Mouse (Mus musculus) embryo, embryonic 11 days (tissue): ENCODE measurements around the gene Pde7b.

ENCODE experiments used
- DNase-seq: peaks from one replicate; pipeline ENCODE4 v3.0.0-alpha.2; 2015

The Pde7b gene

DNA sequence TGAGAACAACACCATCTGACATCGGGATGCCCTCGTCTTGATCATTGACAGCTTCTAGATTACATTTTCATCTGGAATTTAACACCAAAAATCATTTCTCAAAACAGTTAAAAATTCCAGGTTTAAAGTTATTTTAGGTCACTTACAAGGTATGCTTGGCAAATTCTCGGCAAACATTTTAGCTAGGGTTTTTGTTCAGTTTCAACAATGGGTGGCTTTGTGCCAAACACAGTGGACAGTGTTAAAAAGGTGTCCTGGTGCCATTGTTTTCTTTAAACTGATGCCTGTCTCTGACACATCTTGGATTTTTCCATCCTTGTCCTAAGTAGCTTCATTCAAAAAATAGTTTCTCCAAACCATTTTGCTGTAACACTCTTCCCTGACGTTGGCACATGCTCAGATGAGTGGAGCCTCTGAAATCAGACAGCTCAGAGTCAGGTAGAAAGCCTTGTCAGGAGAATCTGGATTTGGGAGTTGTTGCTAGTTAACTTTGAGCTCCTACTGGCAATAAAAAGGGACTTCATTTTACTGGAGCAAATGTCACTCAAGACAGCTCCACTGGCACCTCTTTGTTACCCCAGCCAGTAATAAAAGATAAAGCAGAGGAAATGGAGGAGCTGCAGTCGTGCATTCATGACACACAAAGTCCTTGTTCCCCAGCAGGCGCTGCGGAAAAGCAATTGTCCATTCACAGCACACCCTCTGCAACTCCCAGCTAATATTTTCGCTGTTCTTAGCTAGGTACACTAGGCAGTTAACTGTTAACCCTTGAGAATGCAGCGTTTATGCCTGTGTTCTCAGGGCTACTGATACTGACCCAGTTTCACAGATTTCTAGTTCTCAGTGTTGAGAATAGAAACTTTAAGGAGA lies 2.0 kb downstream of the Pde7b start:
- peak; percentile 43 for DNase-seq

- no peak for DNase-seq
Observed at GRCm38 (mm10) chr10:20719201-20719600, 5.7 kb downstream of the Pde7b start.

GRCm38 (mm10) chr10:20700633-20701032 lies 24.2 kb downstream of the Pde7b start:
- DNase-seq, result peak; percentile 50

DNA sequence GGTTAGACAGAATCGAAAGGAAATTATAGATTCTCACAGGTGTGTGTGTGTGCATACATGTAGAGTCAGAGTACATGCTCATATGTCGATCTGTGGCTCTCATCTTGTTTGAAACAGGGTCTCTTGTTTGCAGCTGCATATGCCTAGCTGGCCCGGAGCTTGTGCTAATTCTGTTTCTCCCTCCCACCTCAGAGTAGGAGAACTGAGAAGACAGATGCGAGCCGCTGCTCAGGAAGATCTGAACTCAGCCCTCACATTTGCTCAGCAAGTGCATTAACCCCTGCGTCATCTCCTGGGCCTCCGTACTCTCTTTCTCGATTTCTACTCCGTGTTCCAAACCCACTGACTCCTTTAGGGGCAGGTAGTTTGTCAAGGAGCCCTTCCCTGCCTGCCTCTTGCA lies 25.0 kb downstream of the Pde7b start:
- DNase-seq, result no peak

DNA sequence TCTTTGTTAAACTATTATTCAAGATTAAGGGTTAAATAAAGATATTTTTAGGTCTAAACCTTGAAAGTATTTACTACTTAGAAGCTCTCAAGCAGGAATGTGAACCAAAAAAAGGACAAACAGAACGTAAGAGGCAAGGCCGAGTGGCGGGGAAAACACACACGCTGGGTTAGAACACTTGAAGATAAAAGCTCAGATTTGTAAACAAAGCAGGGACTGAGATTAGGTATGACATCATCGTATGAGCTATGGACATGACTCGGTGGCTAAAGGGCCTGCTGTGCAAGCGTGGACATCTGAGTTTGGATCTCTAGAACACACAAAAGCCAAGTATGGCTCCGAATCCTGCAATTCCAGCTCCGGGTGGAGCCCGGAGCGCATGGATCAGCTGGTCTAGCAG lies 29.2 kb downstream of the Pde7b start:
- DNase-seq, result no peak

- DNase-seq, result no peak
Observed at GRCm38 (mm10) chr10:20690002-20690401, 34.9 kb downstream of the Pde7b start.

DNA sequence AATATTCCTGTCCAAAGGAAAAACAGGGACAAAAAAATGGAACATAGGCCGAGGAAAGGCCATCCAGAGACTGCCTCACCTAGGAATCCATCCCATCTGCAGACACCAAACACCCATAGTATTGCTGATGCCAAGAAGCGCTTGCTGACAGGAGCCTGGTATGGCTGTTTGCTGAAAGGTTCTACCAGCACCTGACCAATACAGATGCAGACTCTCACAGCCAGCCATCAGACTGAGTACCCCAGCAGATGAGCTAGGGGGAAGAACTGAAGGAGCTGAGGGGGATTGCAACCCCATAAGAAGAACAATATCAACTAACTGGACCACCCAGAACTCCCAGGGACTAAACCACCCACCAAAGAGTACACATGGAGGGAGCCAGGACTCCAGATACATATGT lies 40.7 kb downstream of the Pde7b start:
- DNase-seq, result no peak

- DNase-seq, result no peak
Observed at GRCm38 (mm10) chr10:20680986-20681385, 43.9 kb downstream of the Pde7b start.

- no peak for DNase-seq
Observed at GRCm38 (mm10) chr10:20675321-20675720, 49.6 kb downstream of the Pde7b start.

DNA sequence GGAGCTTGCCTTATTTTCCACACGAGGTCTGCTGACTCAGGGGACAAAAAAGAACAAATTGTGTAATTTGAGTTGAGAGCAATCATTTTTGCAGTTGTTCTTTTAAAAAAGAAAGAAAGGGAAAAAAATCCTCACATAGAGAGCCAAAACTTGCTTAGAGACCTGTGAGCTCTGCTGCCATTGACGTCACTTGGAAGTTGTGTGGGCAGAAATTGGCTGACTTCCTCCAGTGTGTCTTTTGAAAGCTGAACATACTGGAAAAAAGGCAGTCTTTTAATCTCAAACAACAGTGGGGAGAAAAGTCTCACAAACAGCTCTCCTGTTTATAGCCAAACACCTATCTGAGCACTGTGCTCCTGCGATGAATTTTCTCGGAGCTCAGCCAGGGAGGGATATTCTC lies 51.1 kb downstream of the Pde7b start:
- DNase-seq, result no peak

DNA sequence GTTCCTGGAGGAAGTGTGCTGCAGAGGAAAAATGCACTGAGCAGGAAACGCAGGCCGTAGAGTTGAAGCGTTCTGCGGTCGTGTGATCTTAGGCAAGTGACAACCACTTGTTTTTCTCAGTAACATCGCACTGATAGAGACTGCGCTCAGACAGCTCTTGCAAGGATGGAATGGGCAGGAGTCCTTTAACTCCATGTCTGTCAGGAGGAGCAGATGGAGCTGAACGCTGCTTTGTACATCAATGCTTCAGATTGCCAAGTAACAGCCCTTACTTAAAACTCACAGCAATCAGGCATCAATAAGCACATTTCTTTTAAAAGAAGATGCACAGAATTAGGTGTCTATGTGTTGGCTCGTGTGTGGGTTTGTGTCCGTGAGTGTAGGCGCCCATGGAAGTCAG lies 52.3 kb downstream of the Pde7b start:
- no peak for DNase-seq

DNA sequence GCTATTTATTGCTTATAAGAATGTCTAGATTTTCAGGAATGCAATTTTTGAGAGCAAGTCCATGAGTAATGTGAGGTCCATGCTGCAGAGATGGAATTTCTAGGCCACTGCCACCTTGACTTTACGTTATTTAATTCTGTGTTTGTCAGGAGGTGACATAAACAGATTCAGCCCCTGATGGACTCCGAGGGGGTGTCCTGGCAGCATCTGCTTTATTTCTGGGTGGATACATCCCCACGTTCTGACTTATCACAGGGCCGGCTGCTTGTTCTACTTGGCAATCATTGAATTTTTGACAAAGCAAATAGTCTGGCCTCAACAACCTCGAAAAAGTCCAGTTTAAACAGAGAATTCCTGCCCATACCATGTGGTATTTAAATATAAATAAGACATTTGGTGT lies 53.3 kb downstream of the Pde7b start:
- no peak for DNase-seq

GRCm38 (mm10) chr10:20670541-20670940 lies 54.3 kb downstream of the Pde7b start:
- no peak for DNase-seq

DNA sequence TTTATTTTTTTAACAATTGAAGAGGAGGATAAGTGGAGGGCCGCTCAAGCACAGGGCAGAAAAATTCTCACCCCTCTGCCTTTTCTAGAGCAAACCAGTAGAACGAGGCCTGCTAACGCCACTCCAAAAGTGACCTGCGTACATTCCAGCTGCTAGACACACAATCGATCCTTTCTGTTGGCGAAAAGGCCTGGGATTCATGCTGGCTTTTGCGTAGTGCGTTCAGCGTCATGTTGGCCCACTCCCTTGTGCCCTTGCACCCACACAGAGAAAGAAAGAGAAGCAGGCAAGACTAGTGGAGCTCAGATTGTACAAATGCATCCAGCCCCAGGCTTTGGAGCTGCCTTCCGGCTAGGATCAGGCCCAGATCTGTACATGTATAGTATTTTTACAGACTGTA lies 55.4 kb downstream of the Pde7b start:
- DNase-seq, result no peak

GRCm38 (mm10) chr10:20668577-20668976 lies 56.3 kb downstream of the Pde7b start:
- DNase-seq, result no peak

DNA sequence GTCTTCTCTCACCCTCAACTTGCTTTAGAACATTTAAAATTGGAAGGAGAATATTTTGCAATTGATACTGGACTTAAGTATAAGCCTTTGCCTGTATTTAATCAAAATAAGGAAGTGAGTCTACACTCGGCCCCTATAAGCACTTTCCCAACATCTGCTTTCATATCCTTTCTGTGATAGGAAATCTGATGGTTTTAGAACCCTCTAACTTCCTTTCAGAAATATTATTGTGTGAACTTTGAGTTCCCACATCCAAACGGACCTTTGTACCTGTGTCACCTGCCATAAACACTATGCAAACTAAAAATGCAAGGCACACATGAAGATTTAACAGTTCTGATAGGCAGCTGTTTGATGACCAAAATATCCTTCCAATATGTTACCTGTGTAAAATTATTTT lies 58.2 kb downstream of the Pde7b start:
- no peak for DNase-seq

DNA sequence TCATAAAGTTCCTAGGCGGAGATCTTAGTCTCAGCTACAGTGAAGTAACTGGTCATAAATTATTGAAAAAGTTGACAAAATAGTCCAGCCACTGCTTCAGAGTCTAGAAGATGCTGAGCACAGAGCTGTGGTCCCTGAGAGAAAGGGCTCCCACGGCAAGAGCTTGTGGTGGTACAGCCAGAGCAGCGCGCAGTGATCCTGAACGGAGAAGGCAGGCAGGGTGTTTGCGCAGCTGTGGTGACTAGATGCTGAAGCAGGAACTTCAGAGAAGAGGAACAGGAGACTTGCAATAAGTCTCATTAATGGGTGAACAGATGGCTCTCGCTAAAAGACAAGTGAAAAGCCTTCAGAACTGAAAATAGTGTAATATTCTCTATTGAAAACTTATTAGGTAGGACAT lies 61.9 kb downstream of the Pde7b start:
- peak; percentile 41 for DNase-seq

DNA sequence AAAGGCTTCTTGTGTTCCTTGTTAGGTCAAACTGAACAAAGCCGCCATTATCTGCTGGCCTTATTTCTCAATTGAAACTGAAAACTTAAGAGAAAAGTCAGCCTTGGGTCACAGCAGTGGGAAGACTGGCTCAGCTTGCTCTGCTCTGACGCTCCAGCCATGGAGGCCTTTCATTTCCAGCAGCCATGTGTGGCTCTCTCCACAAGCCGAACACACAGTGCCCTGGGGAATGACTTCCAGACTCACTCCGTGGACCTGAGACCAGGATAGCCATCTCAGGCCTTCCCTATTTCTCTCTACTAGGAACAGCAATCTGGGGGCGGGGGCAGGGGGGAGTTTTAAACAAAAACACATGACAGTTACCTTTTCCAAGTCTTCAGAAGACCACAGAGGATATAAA lies 63.2 kb downstream of the Pde7b start:
- peak; percentile 50 for DNase-seq

- no peak for DNase-seq
Observed at GRCm38 (mm10) chr10:20659718-20660117, 65.2 kb downstream of the Pde7b start.

DNA sequence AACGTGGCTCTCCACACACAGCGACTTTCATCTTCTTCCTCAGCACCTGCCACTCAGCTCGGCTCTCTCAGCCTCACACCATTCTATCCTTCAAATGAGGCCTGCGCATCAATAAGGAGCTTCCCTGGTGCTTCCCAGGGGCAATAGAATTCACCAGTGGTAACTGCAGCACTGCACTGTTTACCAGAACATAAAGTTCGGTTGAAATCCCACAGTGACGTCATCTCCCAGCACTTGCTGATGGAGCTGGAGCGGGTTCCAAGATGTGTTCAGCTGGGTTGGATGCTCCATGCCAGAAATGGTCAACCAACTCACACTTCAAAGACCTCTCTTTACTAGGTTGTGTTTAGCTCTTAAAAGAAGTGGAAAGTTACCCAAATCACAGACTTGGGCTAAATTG lies 65.6 kb downstream of the Pde7b start:
- DNase-seq, result no peak

GRCm38 (mm10) chr10:20658716-20659115 lies 66.2 kb downstream of the Pde7b start:
- DNase-seq, result no peak

DNA sequence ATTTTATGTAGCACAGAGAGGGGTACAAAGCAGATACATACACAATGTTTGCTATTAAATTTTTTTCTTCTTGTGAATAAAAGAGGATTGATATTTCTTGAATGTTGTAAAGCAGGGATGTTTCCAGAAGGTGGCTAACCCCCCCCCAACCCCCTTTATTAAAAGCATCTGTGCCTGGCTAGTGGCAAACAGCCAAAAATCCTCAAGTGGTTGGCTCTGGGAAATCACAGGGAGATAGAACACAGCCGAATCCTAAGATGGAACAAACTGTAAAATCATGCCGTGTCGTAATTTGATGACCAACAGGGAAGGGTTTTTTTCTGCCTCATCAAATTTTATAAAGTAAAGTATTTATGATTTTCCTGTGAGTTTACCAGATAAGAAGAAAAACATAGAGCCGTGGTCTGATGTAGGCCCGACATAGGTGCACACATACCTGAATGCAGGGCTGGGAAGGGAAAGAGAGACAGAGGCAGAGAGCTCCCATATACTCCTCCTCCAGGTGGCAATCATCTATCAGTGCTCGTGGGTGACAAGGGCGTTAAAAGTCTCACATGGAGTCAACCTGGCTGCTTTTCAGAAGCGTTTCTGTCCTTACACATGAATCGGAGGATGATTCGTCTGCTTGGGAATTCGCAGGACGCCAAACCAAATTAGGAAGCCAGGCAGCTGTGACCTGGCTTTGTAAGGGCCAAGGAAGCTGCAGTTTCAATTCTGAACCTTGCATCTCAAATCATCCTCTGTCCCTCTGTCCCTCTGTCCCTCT lies 67.4 kb downstream of the Pde7b start:
- DNase-seq, result no peak

- no peak for DNase-seq
Observed at GRCm38 (mm10) chr10:20654590-20654989, 70.3 kb downstream of the Pde7b start.

DNA sequence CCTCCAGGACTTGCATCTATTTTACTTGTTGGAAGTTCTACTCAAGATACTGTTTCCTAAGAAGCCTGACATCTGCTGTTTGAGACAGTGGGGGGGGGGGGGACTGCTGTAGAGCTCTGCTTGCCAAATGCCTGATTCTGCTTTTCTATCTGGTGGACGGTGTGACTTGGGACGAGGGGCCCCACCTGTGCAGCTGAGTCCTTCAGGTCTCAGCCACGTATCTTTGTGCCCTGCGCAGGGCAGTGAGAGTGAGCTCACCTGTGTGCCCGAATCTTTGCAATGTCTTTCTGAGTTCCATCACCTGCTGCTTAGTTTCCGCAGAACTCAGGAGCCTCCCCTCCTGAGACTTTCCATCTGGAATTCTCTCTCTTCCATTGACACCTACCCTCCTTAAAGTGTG lies 70.7 kb downstream of the Pde7b start:
- DNase-seq, result no peak
